Mouse (Mus musculus): ENCODE measurements at regions not wholly inside any gene's neighbourhood (a gene's known extent, or its start where the extent isn't known, plus 50 kb on each side); places are given as distances from the start of the nearest gene placed in this dataset.

- DNase-seq (ENCODE audit: extremely low spot score in 1 of 2, low spot score in 1 of 2), result peak; percentile 49 to 95
Observed at GRCm38 (mm10) chr6:104028439-104029091, 464.0 kb upstream of the Cntn6 start.

- DNase-seq (ENCODE audit: extremely low spot score in 1 of 2, low spot score in 1 of 2), result peak in 1 of 2 experiments; percentile 28
Observed at GRCm38 (mm10) chr6:104038853-104039252, 453.7 kb upstream of the Cntn6 start.

- DNase-seq (ENCODE audit: extremely low spot score in 1 of 2, low spot score in 1 of 2), result peak in 1 of 2 experiments; percentile 22
Observed at GRCm38 (mm10) chr6:104040450-104040849, 452.1 kb upstream of the Cntn6 start.

- no peak for DNase-seq (ENCODE audit: extremely low spot score in 1 of 2, low spot score in 1 of 2)
Observed at GRCm38 (mm10) chr6:104055996-104056395, 436.6 kb upstream of the Cntn6 start.

- DNase-seq (ENCODE audit: extremely low spot score in 1 of 2, low spot score in 1 of 2), result peak in 1 of 2 experiments; percentile 8
Observed at GRCm38 (mm10) chr6:104061692-104062263, 430.8 kb upstream of the Cntn6 start.

GRCm38 (mm10) chr6:104080581-104080980 is 412.0 kb upstream of the Cntn6 start:
- no peak for DNase-seq (ENCODE audit: extremely low spot score in 1 of 2, low spot score in 1 of 2)

- DNase-seq (ENCODE audit: extremely low spot score in 1 of 2, low spot score in 1 of 2), result no peak
Observed at GRCm38 (mm10) chr6:104082242-104082641, 410.3 kb upstream of the Cntn6 start.

- peak in 1 of 2 experiments; percentile 33 for DNase-seq (ENCODE audit: extremely low spot score in 1 of 2, low spot score in 1 of 2)
Observed at GRCm38 (mm10) chr6:104108386-104108785, 384.2 kb upstream of the Cntn6 start.

Data from frontal cortex, adult 2 months (tissue).